Mouse (Mus musculus): ENCODE measurements around the gene Calhm6. TPM values are rescaled to one million over a fixed set of nuclear protein-coding genes. Genes with fewer than 3 reads are reported as not detected.

The Calhm6 gene
- polyA plus RNA-seq (2015; fragmentation: Nextera tagmentation; extraction: Ambion mirVana): 1.4 and 1.9 TPM in 2 replicates

- 20% methylated on average over 39 of the region's 44 CpGs for WGBS
- Histone ChIP-seq H3K27me3 (no peaks in the 10 kb centered on the region), H3K9ac (peak within 1 kb of the TSS; percentile 21), H3K4me2 (replicated peaks) (peak within 1 kb of the TSS; percentile 85), H3K4me3 (replicated peaks) (peak within 1 kb of the TSS; percentile 53), H3K27ac (replicated peaks) (no peak within 1 kb of the TSS), H3K36me3 (no peaks in the 10 kb centered on the region), H3K4me1 (peaks cover 9% of the 10 kb centered on the region; the same call in 1 of the 2 replicates), H3K9me3 (replicated peaks) (no peaks in the 10 kb centered on the region)
- ATAC-seq (ENCODE audit: insufficient number of reproducible peaks, low FRiP score, low TSS enrichment, low read depth): peak; percentile 65
Observed at GRCm38 (mm10) chr10:34127392-34128378, at the start of gene Calhm6. TSS of gene Calhm6 (minus strand) at chr10:34127984.

- no peak for ATAC-seq (ENCODE audit: insufficient number of reproducible peaks, low FRiP score, low TSS enrichment, low read depth)
Observed at GRCm38 (mm10) chr10:34175870-34176606, 48.3 kb upstream of the Calhm6 start.

GRCm38 (mm10) chr10:34172663-34173282, 45.0 kb upstream of the Calhm6 start:
- Histone ChIP-seq H3K27me3 (no peaks in the 10 kb centered on the region), H3K27ac (replicated peaks) (no peak overlapping the region), H3K9me3 (replicated peaks) (no peaks in the 10 kb centered on the region), H3K9ac (no peak overlapping the region), H3K4me3 (replicated peaks) (no peak overlapping the region), H3K4me2 (replicated peaks) (no peak overlapping the region), H3K4me1 (peaks cover 16% of the 10 kb centered on the region), H3K36me3 (no peaks in the 10 kb centered on the region)
- no peak for ATAC-seq (ENCODE audit: insufficient number of reproducible peaks, low FRiP score, low TSS enrichment, low read depth)
- WGBS: 67% methylated on average over 4 of the region's 4 CpGs

More at GRCm38 (mm10) chr10:34175870-34176606, 48.3 kb upstream of the Calhm6 start:
- Histone ChIP-seq H3K4me3 (replicated peaks) (no peak overlapping the region), H3K9ac (no peak overlapping the region), H3K36me3 (no peaks in the 10 kb centered on the region), H3K27me3 (no peaks in the 10 kb centered on the region), H3K27ac (replicated peaks) (peak overlapping the region; percentile 77), H3K4me2 (replicated peaks) (peak overlapping the region; percentile 10), H3K9me3 (replicated peaks) (no peaks in the 10 kb centered on the region), H3K4me1 (peaks cover 16% of the 10 kb centered on the region)
- WGBS: 12% methylated on average over 8 of the region's 8 CpGs

GRCm38 (mm10) chr10:34171660-34172059, 43.9 kb upstream of the Calhm6 start:
- Histone ChIP-seq H3K4me1 (peaks cover 10% of the 10 kb centered on the region), H3K9me3 (replicated peaks) (no peaks in the 10 kb centered on the region), H3K36me3 (no peaks in the 10 kb centered on the region), H3K9ac (no peak overlapping the region), H3K4me3 (replicated peaks) (no peak overlapping the region), H3K27me3 (no peaks in the 10 kb centered on the region), H3K27ac (replicated peaks) (no peak overlapping the region), H3K4me2 (replicated peaks) (no peak overlapping the region)
- no peak for ATAC-seq (ENCODE audit: insufficient number of reproducible peaks, low FRiP score, low TSS enrichment, low read depth)
- WGBS: 92% methylated on average over 4 of the region's 4 CpGs

GRCm38 (mm10) chr10:34171191-34171590, 43.4 kb upstream of the Calhm6 start:
- H3K4me3 ChIP-seq (replicated peaks): no peak overlapping the region
- no peak overlapping the region for H3K27ac ChIP-seq (replicated peaks)
- no peaks in the 10 kb centered on the region for H3K36me3 ChIP-seq
- H3K9me3 ChIP-seq (replicated peaks): no peaks in the 10 kb centered on the region
- H3K27me3 ChIP-seq: no peaks in the 10 kb centered on the region
- H3K4me2 ChIP-seq (replicated peaks): no peak overlapping the region
- peaks cover 8% of the 10 kb centered on the region for H3K4me1 ChIP-seq
- 95% methylated on average over 3 of the region's 3 CpGs for WGBS
- H3K9ac ChIP-seq: no peak overlapping the region
- no peak for ATAC-seq (ENCODE audit: insufficient number of reproducible peaks, low FRiP score, low TSS enrichment, low read depth)

GRCm38 (mm10) chr10:34166971-34167370, 39.2 kb upstream of the Calhm6 start:
- H3K27ac ChIP-seq (replicated peaks): no peak overlapping the region
- 79% methylated on average over 2 of the region's 2 CpGs for WGBS
- H3K9ac ChIP-seq: no peak overlapping the region
- ATAC-seq (ENCODE audit: insufficient number of reproducible peaks, low FRiP score, low TSS enrichment, low read depth): no peak
- H3K4me3 ChIP-seq (replicated peaks): no peak overlapping the region
- no peaks in the 10 kb centered on the region for H3K4me1 ChIP-seq
- H3K4me2 ChIP-seq (replicated peaks): no peak overlapping the region
- 0 out of 2 replicates have a peak, but pooled peaks cover 11% of the 10 kb centered on the region for H3K36me3 ChIP-seq
- H3K27me3 ChIP-seq: no peaks in the 10 kb centered on the region
- H3K9me3 ChIP-seq (replicated peaks): no peaks in the 10 kb centered on the region

GRCm38 (mm10) chr10:34155796-34156554, 28.2 kb upstream of the Calhm6 start:
- Histone ChIP-seq H3K4me2 (replicated peaks) (no peak overlapping the region), H3K9me3 (replicated peaks) (no peaks in the 10 kb centered on the region), H3K27me3 (no peaks in the 10 kb centered on the region), H3K36me3 (peaks cover 26% of the 10 kb centered on the region), H3K4me1 (no peaks in the 10 kb centered on the region), H3K4me3 (replicated peaks) (no peak overlapping the region), H3K27ac (replicated peaks) (no peak overlapping the region), H3K9ac (no peak overlapping the region)
- no peak for ATAC-seq (ENCODE audit: insufficient number of reproducible peaks, low FRiP score, low TSS enrichment, low read depth)
- WGBS: 71% methylated on average over 12 of the region's 12 CpGs

GRCm38 (mm10) chr10:34151827-34152226, 24.0 kb upstream of the Calhm6 start:
- H3K27ac ChIP-seq (replicated peaks): no peak overlapping the region
- no peaks in the 10 kb centered on the region for H3K9me3 ChIP-seq (replicated peaks)
- ATAC-seq (ENCODE audit: insufficient number of reproducible peaks, low FRiP score, low TSS enrichment, low read depth): no peak
- H3K9ac ChIP-seq: no peak overlapping the region
- no peak overlapping the region for H3K4me2 ChIP-seq (replicated peaks)
- 69% methylated on average over 3 of the region's 3 CpGs for whole genome bisulfite sequencing
- H3K4me3 ChIP-seq (replicated peaks): no peak overlapping the region
- H3K27me3 ChIP-seq: no peaks in the 10 kb centered on the region
- H3K4me1 ChIP-seq: no peaks in the 10 kb centered on the region
- H3K36me3 ChIP-seq: peaks cover 22% of the 10 kb centered on the region; the same call in 1 of the 2 replicates

- H3K36me3 ChIP-seq: peaks cover 22% of the 10 kb centered on the region; the same call in 1 of the 2 replicates
- no peak overlapping the region for H3K27ac ChIP-seq (replicated peaks)
- no peak overlapping the region for H3K9ac ChIP-seq
- no peaks in the 10 kb centered on the region for H3K27me3 ChIP-seq
- no peak for ATAC-seq (ENCODE audit: insufficient number of reproducible peaks, low FRiP score, low TSS enrichment, low read depth)
- H3K4me2 ChIP-seq (replicated peaks): no peak overlapping the region
- H3K9me3 ChIP-seq (replicated peaks): no peaks in the 10 kb centered on the region
- 22% methylated on average over 6 of the region's 6 CpGs for WGBS
- H3K4me1 ChIP-seq: no peaks in the 10 kb centered on the region
- no peak overlapping the region for H3K4me3 ChIP-seq (replicated peaks)
Observed at GRCm38 (mm10) chr10:34150454-34150853, 22.7 kb upstream of the Calhm6 start.

GRCm38 (mm10) chr10:34149772-34150171, 22.0 kb upstream of the Calhm6 start:
- ATAC-seq (ENCODE audit: insufficient number of reproducible peaks, low FRiP score, low TSS enrichment, low read depth): no peak; the same call in 1 of the 2 replicates
- H3K9ac ChIP-seq: no peak overlapping the region
- no peaks in the 10 kb centered on the region for H3K4me1 ChIP-seq
- 41% methylated on average over 3 of the region's 3 CpGs for WGBS
- H3K36me3 ChIP-seq: peaks cover 22% of the 10 kb centered on the region; the same call in 1 of the 2 replicates
- H3K9me3 ChIP-seq (replicated peaks): no peaks in the 10 kb centered on the region
- H3K4me3 ChIP-seq (replicated peaks): no peak overlapping the region
- no peak overlapping the region for H3K4me2 ChIP-seq (replicated peaks)
- H3K27me3 ChIP-seq: no peaks in the 10 kb centered on the region
- no peak overlapping the region for H3K27ac ChIP-seq (replicated peaks)
